Mouse (Mus musculus) erythroblast, embryonic 14.5 days (primary cell): Measurements from ENCODE around the gene Wdr1.

Source experiments
- GATA1 ChIP-seq: IDR thresholded peaks from 2 replicates; pipeline ENCODE4 v1.6.1; 2012; ENCODE audit warnings: low read length, inconsistent platforms, mixed read lengths
- TAL1 ChIP-seq: IDR thresholded peaks from 3 replicates; pipeline ENCODE4 v1.6.1; 2012; ENCODE audit warnings: low read length, inconsistent platforms, mixed read lengths

DNA sequence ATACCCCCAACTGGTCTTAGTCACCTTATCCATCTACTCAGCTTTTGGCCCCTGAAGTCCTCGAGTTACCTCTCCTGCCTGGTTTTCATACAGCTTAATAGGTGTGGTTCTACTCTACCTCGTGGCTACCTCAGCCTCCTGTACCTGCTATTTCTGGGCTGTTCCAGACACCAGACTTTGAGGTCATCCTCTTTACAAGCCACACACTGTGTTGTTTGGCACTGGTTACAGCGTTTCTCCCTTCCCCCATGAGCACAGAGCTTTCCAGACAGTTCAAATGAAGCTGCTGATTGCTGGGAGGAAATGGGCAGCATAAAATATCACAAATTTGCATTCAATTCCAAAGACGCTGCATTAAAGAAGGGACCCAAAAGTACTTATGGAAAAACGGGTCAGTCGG is 1.8 kb upstream of the Wdr1 start:
- no peak for TF ChIP-seq GATA1
- no peak for TF ChIP-seq TAL1
